Mouse (Mus musculus) heart, embryonic 10.5 days (tissue): ENCODE data around the gene Lsm4. TPM values are rescaled to one million over a fixed set of nuclear protein-coding genes. Genes with fewer than 3 reads are reported as not detected.
A peak's percentile ranks its signal among the peaks of the same experiment; 100 is the strongest.

ENCODE experiments used
- DNase-seq: peaks from one replicate; pipeline ENCODE4 v3.0.0-alpha.2; 2017; ENCODE audit warnings: low spot score
- H3K27ac ChIP-seq: fragments of 300-500 bp; sonication (generic); 2 replicates; pipeline ENCODE4 v1.5.1; 2016; ENCODE audit warnings: mild to moderate bottlenecking
- H3K27me3 ChIP-seq: fragments of 300-500 bp; sonication (generic); 2 replicates; pipeline ENCODE4 v1.6.1; 2016; ENCODE audit warnings: mild to moderate bottlenecking; ENCODE audit not compliant: poor library complexity, insufficient read depth, severe bottlenecking
- H3K36me3 ChIP-seq: fragments of 300-500 bp; sonication (generic); 2 replicates; pipeline ENCODE4 v1.6.1; 2016; ENCODE audit warnings: mild to moderate bottlenecking, moderate library complexity
- H3K4me1 ChIP-seq: fragments of 300-500 bp; sonication (generic); 2 replicates; pipeline ENCODE4 v1.6.1; 2016; ENCODE audit warnings: mild to moderate bottlenecking
- H3K4me3 ChIP-seq: fragments of 300-500 bp; sonication (generic); 2 replicates; pipeline ENCODE4 v1.5.1; 2016; ENCODE audit warnings: mild to moderate bottlenecking, moderate library complexity
- H3K9me3 ChIP-seq: fragments of 300-500 bp; sonication (generic); 2 replicates; pipeline ENCODE4 v1.6.1; 2016; ENCODE audit warnings: mild to moderate bottlenecking, moderate library complexity
- WGBS: fragments of 180-500 bp; shearing (Covaris S2); methylation state at CpG from one replicate; pipeline ENCODE4 v1.1.7; 2016; 5-methylcytosine and 5-hydroxymethylcytosine counted together
- polyA plus RNA-seq: library from polyadenylated mRNA; unstranded; fragments of >200 nt; fragmentation: Nextera tagmentation; extraction: Ambion mirVana; gene quantifications from 2 replicates; pipeline ENCODE4 v1.2.1, GENCODE M21; 2016

Lsm4 gene
- polyA plus RNA-seq, 1 experiment from 2014 or later: 410 TPM

- H3K27ac ChIP-seq: peak overlapping the region; percentile 99
- under 1% methylated on average over 58 of the region's 59 CpGs for WGBS
- peaks cover 8% of the 10 kb centered on the region; the same call in 1 of the 2 replicates for H3K36me3 ChIP-seq
- peaks cover 45% of the 10 kb centered on the region for H3K4me1 ChIP-seq
- DNase-seq: peak; percentile 86
- H3K4me3 ChIP-seq: peak overlapping the region; percentile 96
- no peaks in the 10 kb centered on the region for H3K9me3 ChIP-seq
- no peaks in the 10 kb centered on the region for H3K27me3 ChIP-seq
Measured at GRCm38 (mm10) chr8:70699834-70700554, 26.9 kb downstream of the Lsm4 start.

- H3K27me3 ChIP-seq: no peaks in the 10 kb centered on the region
- DNase-seq: peak; percentile 95
- peak overlapping the region; percentile 96 for H3K4me3 ChIP-seq
- H3K4me1 ChIP-seq: peaks cover 40% of the 10 kb centered on the region
- WGBS: 1% methylated on average over 20 of the region's 20 CpGs
- no peaks in the 10 kb centered on the region for H3K9me3 ChIP-seq
- peaks cover 8% of the 10 kb centered on the region; the same call in 1 of the 2 replicates for H3K36me3 ChIP-seq
- peak overlapping the region; percentile 99 for H3K27ac ChIP-seq
Measured at GRCm38 (mm10) chr8:70700555-70700922, 27.5 kb downstream of the Lsm4 start.

GRCm38 (mm10) chr8:70701048-70701981 lies 28.3 kb downstream of the Lsm4 start:
- no peak for DNase-seq
- H3K27me3 ChIP-seq: no peaks in the 10 kb centered on the region
- peaks cover 8% of the 10 kb centered on the region; the same call in 1 of the 2 replicates for H3K36me3 ChIP-seq
- H3K4me3 ChIP-seq: peak overlapping the region; percentile 96
- H3K27ac ChIP-seq: peak overlapping the region; percentile 99; the same call in 1 of the 2 replicates
- H3K4me1 ChIP-seq: peaks cover 32% of the 10 kb centered on the region
- WGBS: 49% methylated on average over 10 of the region's 10 CpGs
- no peaks in the 10 kb centered on the region for H3K9me3 ChIP-seq

GRCm38 (mm10) chr8:70701982-70702841 lies 29.2 kb downstream of the Lsm4 start:
- WGBS: 78% methylated on average over 2 of the region's 2 CpGs
- Histone ChIP-seq H3K27ac (no peak overlapping the region), H3K27me3 (no peaks in the 10 kb centered on the region)

GRCm38 (mm10) chr8:70702842-70703182 lies 29.8 kb downstream of the Lsm4 start:
- H3K4me3 ChIP-seq: no peak overlapping the region

More at GRCm38 (mm10) chr8:70701982-70702841, 29.2 kb downstream of the Lsm4 start:
- peaks cover 23% of the 10 kb centered on the region for H3K4me1 ChIP-seq
- no peaks in the 10 kb centered on the region for H3K9me3 ChIP-seq
- no peak overlapping the region for H3K4me3 ChIP-seq
- peaks cover 8% of the 10 kb centered on the region; the same call in 1 of the 2 replicates for H3K36me3 ChIP-seq
- no peak for DNase-seq

GRCm38 (mm10) chr8:70703287-70703686 lies 30.2 kb downstream of the Lsm4 start, which contains the start of gene Iqcn:
TSS of gene Iqcn (plus strand) at chr8:70703457.
- 90% methylated on average over 3 of the region's 3 CpGs for WGBS
- no peak within 1 kb of the TSS for H3K27ac ChIP-seq

More at GRCm38 (mm10) chr8:70702842-70703182, 29.8 kb downstream of the Lsm4 start:
- no peak for DNase-seq
- peaks cover 8% of the 10 kb centered on the region; the same call in 1 of the 2 replicates for H3K36me3 ChIP-seq
- H3K9me3 ChIP-seq: no peaks in the 10 kb centered on the region
- no peaks in the 10 kb centered on the region for H3K27me3 ChIP-seq
- WGBS: 76% methylated on average over 3 of the region's 3 CpGs
- H3K4me1 ChIP-seq: peaks cover 21% of the 10 kb centered on the region
- H3K27ac ChIP-seq: no peak overlapping the region

GRCm38 (mm10) chr8:70708281-70708680 lies 35.2 kb downstream of the Lsm4 start:
- peaks cover 8% of the 10 kb centered on the region; the same call in 1 of the 2 replicates for H3K27me3 ChIP-seq
- no peak overlapping the region for H3K27ac ChIP-seq
- no peak for DNase-seq
- peaks cover 10% of the 10 kb centered on the region; the same call in 1 of the 2 replicates for H3K4me1 ChIP-seq
- no peak overlapping the region for H3K4me3 ChIP-seq
- no peaks in the 10 kb centered on the region for H3K9me3 ChIP-seq
- 82% methylated on average over 14 of the region's 14 CpGs for WGBS
- 0 out of 2 replicates have a peak, but pooled peaks cover 2% of the 10 kb centered on the region for H3K36me3 ChIP-seq

More at GRCm38 (mm10) chr8:70703287-70703686, 30.2 kb downstream of the Lsm4 start, which contains the start of gene Iqcn:
- Histone ChIP-seq H3K27me3 (no peaks in the 10 kb centered on the region), H3K9me3 (no peaks in the 10 kb centered on the region), H3K4me3 (no peak within 1 kb of the TSS), H3K36me3 (peaks cover 8% of the 10 kb centered on the region; the same call in 1 of the 2 replicates), H3K4me1 (peaks cover 21% of the 10 kb centered on the region)
- no peak for DNase-seq

GRCm38 (mm10) chr8:70709794-70710193 lies 36.7 kb downstream of the Lsm4 start:
- H3K27me3 ChIP-seq: peaks cover 17% of the 10 kb centered on the region; the same call in 1 of the 2 replicates
- DNase-seq: no peak
- H3K9me3 ChIP-seq: no peaks in the 10 kb centered on the region
- H3K4me1 ChIP-seq: peaks cover 10% of the 10 kb centered on the region; the same call in 1 of the 2 replicates
- 87% methylated on average over 9 of the region's 9 CpGs for WGBS
- H3K27ac ChIP-seq: no peak overlapping the region
- no peak overlapping the region for H3K4me3 ChIP-seq
- no peaks in the 10 kb centered on the region for H3K36me3 ChIP-seq

- Histone ChIP-seq H3K9me3 (no peaks in the 10 kb centered on the region), H3K27ac (no peak overlapping the region), H3K36me3 (no peaks in the 10 kb centered on the region), H3K4me3 (no peak overlapping the region), H3K27me3 (peaks cover 17% of the 10 kb centered on the region; the same call in 1 of the 2 replicates), H3K4me1 (peaks cover 10% of the 10 kb centered on the region; the same call in 1 of the 2 replicates)
- DNase-seq: no peak
- WGBS: 88% methylated on average over 1 of the region's 1 CpGs
Measured at GRCm38 (mm10) chr8:70710296-70710695, 37.2 kb downstream of the Lsm4 start.

GRCm38 (mm10) chr8:70711041-70711440 lies 38.0 kb downstream of the Lsm4 start:
- Histone ChIP-seq H3K4me3 (no peak overlapping the region), H3K4me1 (peaks cover 10% of the 10 kb centered on the region; the same call in 1 of the 2 replicates), H3K27ac (no peak overlapping the region), H3K36me3 (no peaks in the 10 kb centered on the region), H3K9me3 (no peaks in the 10 kb centered on the region), H3K27me3 (peaks cover 21% of the 10 kb centered on the region; the same call in 1 of the 2 replicates)
- no peak for DNase-seq
- 80% methylated on average over 11 of the region's 11 CpGs for WGBS

GRCm38 (mm10) chr8:70713991-70714390 lies 40.9 kb downstream of the Lsm4 start:
- DNase-seq: no peak
- Histone ChIP-seq H3K27ac (0 out of 2 replicates have a peak overlapping the region, but pooled peaks have one; percentile 38), H3K4me3 (no peak overlapping the region), H3K9me3 (no peaks in the 10 kb centered on the region), H3K4me1 (peaks cover 4% of the 10 kb centered on the region; the same call in 1 of the 2 replicates), H3K27me3 (peaks cover 45% of the 10 kb centered on the region), H3K36me3 (no peaks in the 10 kb centered on the region)
- 81% methylated on average over 7 of the region's 7 CpGs for WGBS

GRCm38 (mm10) chr8:70715086-70715485 lies 42.0 kb downstream of the Lsm4 start:
- Histone ChIP-seq H3K36me3 (no peaks in the 10 kb centered on the region), H3K27me3 (peaks cover 52% of the 10 kb centered on the region), H3K9me3 (no peaks in the 10 kb centered on the region), H3K4me3 (no peak overlapping the region), H3K27ac (no peak overlapping the region), H3K4me1 (peaks cover 4% of the 10 kb centered on the region; the same call in 1 of the 2 replicates)
- 63% methylated on average over 2 of the region's 2 CpGs for WGBS
- no peak for DNase-seq
